Mouse (Mus musculus): ENCODE measurements around the gene Rack1. TPM values are rescaled to one million over a fixed set of nuclear protein-coding genes. Genes with fewer than 3 reads are reported as not detected.

The Rack1 gene
- total RNA-seq, 2 experiments from 2014 or later, result 385 to 411 TPM

Other genes starting within 250 kb of the Rack1 start
- gene Trim41, start 17.0 kb downstream of the Rack1 start, total RNA-seq (2021), result 10 to 100 TPM; 21.0 to 22.7 TPM
- 10 to 100 TPM; 17.8 to 26.2 TPM for gene Trim7, start 25.8 kb downstream of the Rack1 start, total RNA-seq (2021)
- gene Gm12184, start 26.3 kb downstream of the Rack1 start, total RNA-seq (2021), result 1 to 10 TPM; 3.5 to 3.9 TPM
- 10 to 100 TPM; 12.5 to 13.5 TPM for gene Irgm1, start 71.4 kb downstream of the Rack1 start, total RNA-seq (2021)
- 1 to 10 TPM in 1 of 2 experiments, under 1 TPM in 1; 0.86 to 3.0 TPM for gene Gm5431, start 101.9 kb downstream of the Rack1 start, total RNA-seq (2021)
- 1 to 10 TPM; 3.3 to 5.3 TPM for gene Psme2b, start 145.9 kb downstream of the Rack1 start, total RNA-seq (2021)
- not detected for gene Olfr56, start 178.6 kb downstream of the Rack1 start, total RNA-seq (2021)
- gene 9930111J21Rik1, start 179.1 kb downstream of the Rack1 start, total RNA-seq (2021), result 1 to 10 TPM; 5.4 to 6.3 TPM
- 1 to 10 TPM in 1 of 2 experiments, under 1 TPM in 1; 0.97 to 1.8 TPM for gene Gm12185, start 191.9 kb downstream of the Rack1 start, total RNA-seq (2021)
- gene Tgtp1, start 193.8 kb downstream of the Rack1 start, total RNA-seq (2021), result 1 to 10 TPM; 1.8 to 5.3 TPM

All from heart, postnatal 36 days (tissue).